Mouse (Mus musculus): ENCODE results near the gene Ubxn10. TPM values are rescaled to one million over a fixed set of nuclear protein-coding genes. Genes with fewer than 3 reads are reported as not detected.

The Ubxn10 gene
- polyA plus RNA-seq, 1 experiment from 2014 or later: 0.23 TPM

- Histone ChIP-seq H3K36me3 (no peaks in the 10 kb centered on the region), H3K9ac (no peak overlapping the region), H3K4me3 (no peak overlapping the region), H3K27me3 (replicated peaks) (peaks cover 30% of the 10 kb centered on the region), H3K9me3 (replicated peaks) (no peaks in the 10 kb centered on the region), H3K4me2 (no peak overlapping the region), H3K4me1 (no peaks in the 10 kb centered on the region), H3K27ac (no peak overlapping the region)
- ATAC-seq: no peak
- 47% methylated on average over 8 of the region's 10 CpGs for WGBS (ENCODE audit: insufficient replicate concordance)
Measured at GRCm38 (mm10) chr4:138697166-138697860, 39.7 kb downstream of the Ubxn10 start.

GRCm38 (mm10) chr4:138696720-138697119 is 40.2 kb downstream of the Ubxn10 start:
- Histone ChIP-seq H3K9ac (no peak overlapping the region), H3K4me1 (no peaks in the 10 kb centered on the region), H3K4me2 (no peak overlapping the region), H3K4me3 (no peak overlapping the region), H3K9me3 (replicated peaks) (no peaks in the 10 kb centered on the region), H3K36me3 (no peaks in the 10 kb centered on the region), H3K27me3 (replicated peaks) (peaks cover 36% of the 10 kb centered on the region), H3K27ac (no peak overlapping the region)
- ATAC-seq: no peak
- 34% methylated on average over 7 of the region's 7 CpGs for WGBS (ENCODE audit: insufficient replicate concordance)

GRCm38 (mm10) chr4:138693043-138693692 is 43.8 kb downstream of the Ubxn10 start:
- Histone ChIP-seq H3K27ac (no peak overlapping the region), H3K27me3 (replicated peaks) (peaks cover 69% of the 10 kb centered on the region), H3K4me1 (no peaks in the 10 kb centered on the region), H3K9me3 (replicated peaks) (no peaks in the 10 kb centered on the region), H3K9ac (no peak overlapping the region), H3K4me2 (no peak overlapping the region), H3K4me3 (no peak overlapping the region), H3K36me3 (no peaks in the 10 kb centered on the region)
- no peak for ATAC-seq
- WGBS (ENCODE audit: insufficient replicate concordance): 68% methylated on average over 12 of the region's 12 CpGs

- Histone ChIP-seq H3K36me3 (no peaks in the 10 kb centered on the region), H3K4me3 (no peak overlapping the region), H3K9me3 (replicated peaks) (no peaks in the 10 kb centered on the region), H3K9ac (no peak overlapping the region), H3K27ac (no peak overlapping the region), H3K4me2 (no peak overlapping the region), H3K27me3 (replicated peaks) (peaks cover 70% of the 10 kb centered on the region), H3K4me1 (no peaks in the 10 kb centered on the region)
- ATAC-seq: no peak
- WGBS (ENCODE audit: insufficient replicate concordance): 8% methylated on average over 19 of the region's 19 CpGs
Measured at GRCm38 (mm10) chr4:138691443-138692181, 45.4 kb downstream of the Ubxn10 start.

- Histone ChIP-seq H3K4me3 (no peak overlapping the region), H3K9me3 (replicated peaks) (no peaks in the 10 kb centered on the region), H3K9ac (no peak overlapping the region), H3K27ac (no peak overlapping the region), H3K36me3 (no peaks in the 10 kb centered on the region), H3K4me2 (no peak overlapping the region), H3K4me1 (no peaks in the 10 kb centered on the region), H3K27me3 (replicated peaks) (peaks cover 63% of the 10 kb centered on the region)
- no peak for ATAC-seq
- WGBS (ENCODE audit: insufficient replicate concordance): 6% methylated on average over 4 of the region's 4 CpGs
Measured at GRCm38 (mm10) chr4:138690561-138690960, 46.4 kb downstream of the Ubxn10 start.

GRCm38 (mm10) chr4:138689094-138689512 is 47.9 kb downstream of the Ubxn10 start:
- H3K4me3 ChIP-seq: no peak overlapping the region
- no peaks in the 10 kb centered on the region for H3K36me3 ChIP-seq
- no peak overlapping the region for H3K4me2 ChIP-seq
- no peak overlapping the region for H3K27ac ChIP-seq
- no peak overlapping the region for H3K9ac ChIP-seq
- no peaks in the 10 kb centered on the region for H3K4me1 ChIP-seq
- H3K27me3 ChIP-seq (replicated peaks): peaks cover 65% of the 10 kb centered on the region
- H3K9me3 ChIP-seq (replicated peaks): no peaks in the 10 kb centered on the region
- WGBS (ENCODE audit: insufficient replicate concordance): 14% methylated on average over 3 of the region's 3 CpGs
- ATAC-seq: no peak

GRCm38 (mm10) chr4:138685813-138686212 is 51.2 kb downstream of the Ubxn10 start:
- 59% methylated on average over 6 of the region's 6 CpGs for WGBS (ENCODE audit: insufficient replicate concordance)
- Histone ChIP-seq H3K4me3 (no peak overlapping the region), H3K4me2 (no peak overlapping the region), H3K9ac (no peak overlapping the region), H3K27ac (no peak overlapping the region), H3K36me3 (no peaks in the 10 kb centered on the region), H3K4me1 (no peaks in the 10 kb centered on the region), H3K9me3 (replicated peaks) (no peaks in the 10 kb centered on the region), H3K27me3 (replicated peaks) (peaks cover 33% of the 10 kb centered on the region)
- no peak for ATAC-seq

- no peaks in the 10 kb centered on the region for H3K4me1 ChIP-seq
- no peaks in the 10 kb centered on the region for H3K36me3 ChIP-seq
- H3K27me3 ChIP-seq (replicated peaks): peaks cover 4% of the 10 kb centered on the region
- H3K9ac ChIP-seq: no peak overlapping the region
- H3K27ac ChIP-seq: no peak overlapping the region
- H3K4me3 ChIP-seq: no peak overlapping the region
- no peak overlapping the region for H3K4me2 ChIP-seq
- H3K9me3 ChIP-seq (replicated peaks): no peaks in the 10 kb centered on the region
- no peak for ATAC-seq
- 60% methylated on average over 2 of the region's 2 CpGs for WGBS (ENCODE audit: insufficient replicate concordance)
Measured at GRCm38 (mm10) chr4:138682760-138683159, 54.2 kb downstream of the Ubxn10 start.

- Histone ChIP-seq H3K27ac (no peak overlapping the region), H3K4me1 (no peaks in the 10 kb centered on the region), H3K4me2 (no peak overlapping the region), H3K4me3 (no peak overlapping the region), H3K27me3 (replicated peaks) (peaks cover 4% of the 10 kb centered on the region), H3K9ac (no peak overlapping the region), H3K36me3 (no peaks in the 10 kb centered on the region), H3K9me3 (replicated peaks) (no peaks in the 10 kb centered on the region)
- no peak for ATAC-seq
- 61% methylated on average over 4 of the region's 4 CpGs for WGBS (ENCODE audit: insufficient replicate concordance)
Measured at GRCm38 (mm10) chr4:138680124-138680523, 56.8 kb downstream of the Ubxn10 start.

GRCm38 (mm10) chr4:138677579-138677978 is 59.4 kb downstream of the Ubxn10 start:
- 13% methylated on average over 16 of the region's 16 CpGs for WGBS (ENCODE audit: insufficient replicate concordance)
- Histone ChIP-seq H3K9me3 (replicated peaks) (no peaks in the 10 kb centered on the region), H3K9ac (no peak overlapping the region), H3K27ac (no peak overlapping the region), H3K4me2 (peak overlapping the region; percentile 20; the same call in 1 of the 2 replicates), H3K27me3 (replicated peaks) (no peaks in the 10 kb centered on the region; the same call in 1 of the 2 replicates), H3K36me3 (no peaks in the 10 kb centered on the region), H3K4me3 (0 out of 2 replicates have a peak overlapping the region, but pooled peaks have one; percentile 5), H3K4me1 (no peaks in the 10 kb centered on the region)
- ATAC-seq: no peak

GRCm38 (mm10) chr4:138676480-138676879 is 60.5 kb downstream of the Ubxn10 start:
- Histone ChIP-seq H3K27me3 (replicated peaks) (no peaks in the 10 kb centered on the region; the same call in 1 of the 2 replicates), H3K4me1 (no peaks in the 10 kb centered on the region), H3K9ac (no peak overlapping the region), H3K36me3 (no peaks in the 10 kb centered on the region), H3K4me2 (no peak overlapping the region), H3K27ac (no peak overlapping the region), H3K9me3 (replicated peaks) (no peaks in the 10 kb centered on the region), H3K4me3 (no peak overlapping the region)
- 12% methylated on average over 16 of the region's 16 CpGs for WGBS (ENCODE audit: insufficient replicate concordance)
- ATAC-seq: no peak

GRCm38 (mm10) chr4:138672160-138672559 is 64.8 kb downstream of the Ubxn10 start:
- 65% methylated on average over 4 of the region's 4 CpGs for WGBS (ENCODE audit: insufficient replicate concordance)
- Histone ChIP-seq H3K36me3 (no peaks in the 10 kb centered on the region), H3K4me3 (no peak overlapping the region), H3K9me3 (replicated peaks) (no peaks in the 10 kb centered on the region), H3K4me1 (no peaks in the 10 kb centered on the region), H3K4me2 (no peak overlapping the region), H3K27me3 (replicated peaks) (no peaks in the 10 kb centered on the region; the same call in 1 of the 2 replicates), H3K27ac (no peak overlapping the region), H3K9ac (no peak overlapping the region)
- ATAC-seq: no peak
